Mouse (Mus musculus): ENCODE data around the gene 4931428F04Rik.

The 4931428F04Rik gene

DNA sequence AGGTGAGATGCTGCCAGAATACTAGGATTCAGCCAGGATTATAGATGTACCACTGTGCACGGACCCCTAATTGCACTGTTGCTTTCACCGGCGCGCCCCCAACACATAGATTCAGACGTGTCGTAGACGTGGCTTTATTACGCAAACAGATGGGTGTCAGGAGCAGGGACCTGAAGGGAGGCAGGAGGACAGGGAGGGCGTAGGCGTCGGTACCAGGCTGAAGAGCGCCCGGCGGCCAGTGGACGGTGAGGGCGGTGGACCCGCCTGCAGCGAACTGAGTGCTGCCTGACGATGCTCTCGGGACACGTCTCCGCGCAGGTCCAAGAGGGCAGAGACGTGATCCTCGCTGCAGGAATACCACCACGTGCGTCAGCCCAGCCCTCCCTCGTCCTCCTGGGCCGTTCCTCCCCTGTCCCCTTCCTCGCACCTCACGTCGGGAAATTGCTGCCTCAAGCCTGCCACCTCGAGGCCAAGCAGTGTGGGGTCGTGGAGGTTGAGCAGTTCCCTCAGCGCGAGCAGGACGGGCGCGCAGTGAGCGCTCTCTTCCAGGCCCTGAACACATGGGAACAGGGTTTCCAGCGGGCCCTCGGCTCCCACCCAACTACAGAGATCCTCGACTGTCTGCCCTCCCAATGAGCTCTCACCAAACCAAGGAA, at the start of gene 4931428F04Rik:
Gene 4931428F04Rik, minus strand, starts transcription at position 60 of the 656 bp plus-strand sequence.
- no peak for DNase-seq (ENCODE audit: low spot score in 2 of 2)

- DNase-seq (ENCODE audit: low spot score in 2 of 2) = no peak
These were observed 49.3 kb upstream of the 4931428F04Rik start for GRCm38 (mm10) chr8:105338992-105339391.

DNA sequence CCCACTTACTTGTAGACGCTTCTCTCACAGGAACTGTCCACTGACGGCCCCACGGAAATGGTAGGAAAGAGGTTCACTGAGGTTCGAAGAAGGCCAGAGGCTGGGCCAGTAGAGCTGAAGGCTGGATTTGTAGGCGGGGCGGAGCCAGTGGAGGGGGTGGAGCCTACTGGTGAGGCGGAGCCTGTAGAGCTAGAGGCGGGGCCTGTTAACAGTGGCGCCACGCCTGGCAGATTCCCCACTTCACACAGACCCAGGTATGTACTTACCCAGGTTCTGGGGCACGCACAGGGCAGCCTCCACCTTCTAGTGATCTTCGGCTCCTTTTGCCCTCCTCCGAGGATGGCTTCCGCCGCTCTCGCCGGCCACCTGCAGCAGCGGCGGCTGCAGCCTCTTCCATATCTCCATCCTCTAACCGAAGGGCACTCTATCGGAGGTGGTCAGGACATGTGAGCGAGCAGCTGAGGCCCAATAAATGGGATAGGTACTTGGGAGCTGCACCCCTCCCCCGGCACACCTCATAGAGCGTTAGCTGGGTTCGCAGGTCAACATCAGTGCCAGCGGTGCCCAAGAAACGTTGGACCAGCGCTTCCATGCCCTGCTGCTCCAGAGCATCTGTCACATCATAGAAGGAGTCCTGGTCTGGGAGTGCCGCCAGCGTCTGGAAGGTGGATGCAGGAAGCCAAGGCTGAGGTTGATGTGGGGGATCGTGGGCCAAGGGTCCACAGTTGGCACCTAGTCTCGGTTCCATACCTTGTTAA, 46.9 kb upstream of the 4931428F04Rik start:
- no peak for DNase-seq (ENCODE audit: low spot score in 2 of 2)

DNA sequence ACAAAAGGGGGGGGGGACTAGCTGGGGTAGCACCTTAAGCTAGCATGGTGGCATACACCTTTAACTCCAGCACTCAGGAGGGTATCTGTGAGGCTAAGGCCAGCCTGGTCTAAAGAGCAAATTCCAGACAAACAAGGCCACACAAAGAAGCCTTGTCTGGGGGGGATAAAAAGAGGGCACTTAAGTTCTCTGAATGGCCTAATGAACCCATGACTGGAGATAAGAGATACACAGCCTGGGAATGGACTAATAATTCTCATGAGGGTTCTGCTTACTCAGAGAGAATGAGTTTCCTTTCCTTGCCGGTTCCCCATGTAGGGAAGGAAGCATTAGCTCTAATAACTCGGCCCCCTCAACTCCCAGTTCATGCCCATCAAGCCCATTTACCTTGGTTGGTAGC, 42.9 kb upstream of the 4931428F04Rik start:
- no peak for DNase-seq (ENCODE audit: low spot score in 2 of 2)

- DNase-seq (ENCODE audit: low spot score in 2 of 2) = no peak
These were observed 42.3 kb upstream of the 4931428F04Rik start for GRCm38 (mm10) chr8:105331931-105332330.

- DNase-seq (ENCODE audit: low spot score in 2 of 2) = no peak
These were observed 41.8 kb upstream of the 4931428F04Rik start for GRCm38 (mm10) chr8:105331469-105331868.

GRCm38 (mm10) chr8:105330325-105330724, 40.7 kb upstream of the 4931428F04Rik start:
- no peak for DNase-seq (ENCODE audit: low spot score in 2 of 2)

DNA sequence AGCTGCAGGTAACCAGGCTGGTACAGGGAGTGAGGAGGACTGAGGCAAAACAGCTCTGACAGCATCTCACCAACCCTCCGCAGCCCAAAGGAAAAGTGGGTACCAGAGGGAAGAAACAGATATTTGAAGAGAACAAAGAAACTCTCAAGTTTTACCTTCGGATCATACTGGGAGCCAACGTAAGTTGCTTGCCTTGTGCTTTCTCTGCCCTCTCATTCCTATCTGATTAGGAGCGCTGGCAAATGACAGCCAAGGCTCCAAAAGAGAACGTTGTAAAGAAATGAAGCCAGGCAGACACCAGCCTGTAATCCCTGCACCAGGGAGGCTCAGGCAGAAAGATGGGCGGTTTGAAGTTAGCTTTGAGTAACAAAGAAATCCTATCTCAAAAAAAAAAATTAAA, 37.3 kb upstream of the 4931428F04Rik start:
- DNase-seq (ENCODE audit: low spot score in 2 of 2) = no peak

DNA sequence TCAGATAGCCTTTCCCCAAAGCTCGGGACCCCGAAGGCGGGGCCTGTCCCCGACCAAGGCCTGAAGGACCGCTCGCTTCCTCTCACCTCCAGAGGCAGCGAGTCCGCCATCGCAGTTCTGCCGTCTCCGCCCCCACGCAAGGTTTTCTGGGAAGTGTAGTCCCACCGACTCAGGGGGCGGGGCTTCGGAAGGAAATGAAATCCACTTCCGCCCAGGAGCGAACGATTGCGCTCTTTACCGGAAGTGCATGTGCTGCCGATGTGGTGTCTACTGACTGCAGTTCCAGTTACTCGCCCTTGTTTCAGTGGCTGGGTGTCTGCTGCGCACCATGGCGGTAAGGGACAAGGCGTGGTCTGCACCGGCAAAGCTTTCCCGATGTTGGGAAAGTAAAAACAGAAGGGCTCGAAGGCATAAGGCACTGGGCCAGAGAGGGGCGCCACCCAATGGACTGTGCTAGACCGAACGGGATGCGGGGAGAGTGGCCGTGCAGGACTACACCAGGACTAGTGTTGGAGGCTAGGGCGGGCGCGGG, 36.5 kb upstream of the 4931428F04Rik start, which contains the start of the genes Lrrc29 and Tmem208:
Gene Lrrc29, minus strand, starts transcription at position 138 of the 532 bp plus-strand sequence.
Gene Tmem208, plus strand, starts transcription at position 214 of the 532 bp plus-strand sequence.
- peak; percentile 94 to 95 for DNase-seq (ENCODE audit: low spot score in 2 of 2)

DNA sequence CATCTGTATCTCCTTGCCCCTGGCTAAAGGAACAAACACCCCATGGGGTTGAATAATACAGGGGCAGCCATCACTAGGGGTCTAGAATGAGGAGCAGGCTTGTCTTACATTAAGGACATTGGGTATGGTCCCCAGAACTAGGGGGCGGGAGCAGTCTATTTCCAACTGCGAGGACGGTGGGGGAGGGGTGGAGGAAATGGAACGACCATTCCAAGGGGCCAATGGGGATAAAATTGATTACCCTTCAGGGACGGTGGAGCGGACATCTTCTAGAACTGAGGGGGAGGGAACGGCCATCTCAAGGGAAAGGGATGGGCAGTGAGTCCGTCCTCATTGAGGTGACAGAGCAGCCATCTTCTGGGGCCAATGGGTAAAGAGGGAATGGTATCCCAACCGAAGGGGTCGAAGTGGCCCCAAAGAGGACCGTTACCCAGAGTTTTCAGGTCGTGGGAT, 36.0 kb upstream of the 4931428F04Rik start:
- no peak for DNase-seq (ENCODE audit: low spot score in 2 of 2)

- no peak for DNase-seq (ENCODE audit: low spot score in 2 of 2)
These were observed 33.5 kb upstream of the 4931428F04Rik start for GRCm38 (mm10) chr8:105323183-105323582.

- DNase-seq (ENCODE audit: low spot score in 2 of 2) = no peak
These were observed 29.1 kb upstream of the 4931428F04Rik start for GRCm38 (mm10) chr8:105318662-105319190.

GRCm38 (mm10) chr8:105317941-105318340, 28.3 kb upstream of the 4931428F04Rik start:
- DNase-seq (ENCODE audit: low spot score in 2 of 2) = no peak

DNA sequence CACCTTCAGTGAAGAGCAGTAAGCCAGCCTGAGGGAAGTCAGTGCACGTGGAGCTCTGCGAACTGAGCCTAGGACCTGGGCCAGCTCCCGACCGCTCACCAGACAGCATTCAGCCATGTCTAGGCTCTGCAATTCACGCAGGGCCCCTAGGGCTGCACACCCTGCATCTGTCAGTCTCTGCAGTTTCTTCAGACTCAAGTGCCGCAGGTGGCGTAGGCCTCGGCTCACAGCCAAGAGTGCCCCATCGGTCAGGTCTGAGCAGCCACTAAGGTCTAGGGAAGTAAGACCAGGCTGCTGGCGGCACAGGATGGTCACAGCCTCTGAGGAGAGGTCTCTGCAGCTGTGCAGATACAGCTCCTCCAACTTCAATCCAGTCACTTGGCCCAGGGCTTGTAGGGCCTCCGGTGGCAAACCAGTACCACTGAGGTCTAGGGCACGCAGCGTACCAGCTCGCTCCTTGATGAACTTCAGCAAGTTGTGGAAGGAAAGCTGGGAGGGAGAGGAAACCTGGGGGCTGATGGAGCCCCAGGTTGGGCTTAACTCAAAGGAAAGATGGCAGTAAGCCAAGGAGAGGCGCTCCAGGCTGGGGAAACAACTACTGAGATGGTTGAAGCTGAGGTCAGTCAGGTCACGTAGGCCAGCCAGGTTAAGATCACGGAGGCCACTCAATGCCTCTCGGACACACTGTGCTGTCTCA, 25.6 kb upstream of the 4931428F04Rik start:
- DNase-seq (ENCODE audit: low spot score in 2 of 2) = no peak

GRCm38 (mm10) chr8:105313622-105314402, 24.1 kb upstream of the 4931428F04Rik start:
- no peak for DNase-seq (ENCODE audit: low spot score in 2 of 2)

DNA sequence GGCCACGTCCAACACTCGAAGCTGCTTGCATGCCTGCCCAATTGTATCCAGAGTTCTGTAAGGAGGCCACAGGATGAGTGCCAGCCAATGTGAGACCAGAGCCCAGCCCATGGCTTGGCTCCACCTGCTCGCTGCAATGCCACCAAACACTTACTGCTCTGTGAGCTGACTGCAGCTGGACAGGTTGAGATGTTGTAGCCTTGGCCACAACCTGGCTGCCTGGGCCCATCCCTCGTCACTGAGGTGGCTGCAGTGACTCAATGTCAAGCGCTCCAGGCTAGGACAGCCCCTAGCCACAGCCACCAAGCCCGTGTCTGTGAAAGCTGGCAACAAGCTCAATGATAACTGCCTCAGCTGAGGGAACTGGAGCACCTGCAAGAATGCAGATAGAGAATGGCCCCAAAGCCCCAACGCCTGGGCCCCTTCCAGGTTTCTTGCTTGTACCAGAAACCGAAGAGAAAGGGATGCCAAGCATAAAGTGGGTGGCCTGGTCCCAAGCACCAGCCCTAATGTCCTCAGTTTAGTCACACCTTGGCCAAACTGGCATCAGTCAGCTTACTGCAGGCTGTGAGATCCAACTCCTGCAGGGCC, 23.3 kb upstream of the 4931428F04Rik start:
- DNase-seq (ENCODE audit: low spot score in 2 of 2) = no peak

DNA sequence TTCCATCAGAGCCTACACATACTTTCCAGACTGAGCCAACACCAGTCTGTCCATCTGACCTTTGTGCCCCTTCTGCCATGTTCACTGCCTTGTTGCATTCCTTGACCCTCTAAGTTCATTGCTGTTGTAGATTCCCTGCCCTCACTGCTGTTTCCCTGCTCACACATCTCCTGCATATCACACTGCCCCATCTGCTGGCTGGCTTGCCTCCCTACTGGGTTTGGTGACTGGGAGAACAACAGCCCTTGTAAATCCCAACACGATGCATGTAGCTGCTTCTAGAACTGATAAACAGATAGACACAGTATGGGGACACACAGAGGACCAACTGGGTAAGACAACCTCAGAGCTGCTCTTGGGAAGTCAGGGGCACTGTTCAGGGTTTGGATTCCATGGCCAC, 22.1 kb upstream of the 4931428F04Rik start:
- no peak for DNase-seq (ENCODE audit: low spot score in 2 of 2)

- DNase-seq (ENCODE audit: low spot score in 2 of 2) = no peak
These were observed 20.5 kb upstream of the 4931428F04Rik start for GRCm38 (mm10) chr8:105310118-105310517.

DNA sequence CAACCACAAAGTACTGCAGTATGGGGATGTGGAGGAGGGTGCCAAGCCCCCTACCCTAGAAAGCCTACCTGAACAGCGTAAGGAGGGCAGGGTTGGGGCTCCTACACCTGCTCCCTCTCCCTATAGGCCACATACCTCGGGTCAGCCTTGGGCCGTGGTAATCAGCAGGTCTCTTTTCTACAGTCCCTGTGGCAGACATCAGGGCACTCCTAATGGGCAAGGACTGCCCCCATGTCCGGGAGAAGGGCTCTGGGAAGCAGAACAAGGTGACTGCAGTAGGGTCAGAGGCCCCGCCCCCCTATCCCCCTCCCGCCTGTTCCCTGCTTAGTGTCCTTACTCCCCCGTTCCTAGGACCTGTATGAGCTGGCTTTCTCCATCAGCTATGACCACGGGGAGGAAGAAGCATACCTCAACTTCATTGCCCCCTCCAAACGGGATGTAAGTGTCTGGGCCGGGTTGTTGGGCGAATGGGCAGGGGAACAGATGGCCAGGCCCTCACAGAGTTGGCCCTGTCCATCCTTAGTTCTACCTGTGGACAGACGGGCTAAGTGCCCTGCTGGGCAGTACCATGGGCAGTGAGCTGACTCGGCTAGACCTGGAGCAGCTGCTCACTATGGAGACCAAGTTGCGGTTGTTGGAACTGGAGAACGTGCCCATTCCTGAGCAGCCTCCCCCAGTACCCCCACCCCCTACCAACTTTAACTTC, 19.6 kb upstream of the 4931428F04Rik start:
- no peak for DNase-seq (ENCODE audit: low spot score in 2 of 2)

- DNase-seq (ENCODE audit: low spot score in 2 of 2) = no peak
These were observed 18.8 kb upstream of the 4931428F04Rik start for GRCm38 (mm10) chr8:105308428-105308827.
